Mouse (Mus musculus): ENCODE results near the gene Palm. TPM values are rescaled to one million over a fixed set of nuclear protein-coding genes. Genes with fewer than 3 reads are reported as not detected.

Gene Palm
- polyA plus RNA-seq, 1 experiment from 2014 or later = 132 TPM

DNA sequence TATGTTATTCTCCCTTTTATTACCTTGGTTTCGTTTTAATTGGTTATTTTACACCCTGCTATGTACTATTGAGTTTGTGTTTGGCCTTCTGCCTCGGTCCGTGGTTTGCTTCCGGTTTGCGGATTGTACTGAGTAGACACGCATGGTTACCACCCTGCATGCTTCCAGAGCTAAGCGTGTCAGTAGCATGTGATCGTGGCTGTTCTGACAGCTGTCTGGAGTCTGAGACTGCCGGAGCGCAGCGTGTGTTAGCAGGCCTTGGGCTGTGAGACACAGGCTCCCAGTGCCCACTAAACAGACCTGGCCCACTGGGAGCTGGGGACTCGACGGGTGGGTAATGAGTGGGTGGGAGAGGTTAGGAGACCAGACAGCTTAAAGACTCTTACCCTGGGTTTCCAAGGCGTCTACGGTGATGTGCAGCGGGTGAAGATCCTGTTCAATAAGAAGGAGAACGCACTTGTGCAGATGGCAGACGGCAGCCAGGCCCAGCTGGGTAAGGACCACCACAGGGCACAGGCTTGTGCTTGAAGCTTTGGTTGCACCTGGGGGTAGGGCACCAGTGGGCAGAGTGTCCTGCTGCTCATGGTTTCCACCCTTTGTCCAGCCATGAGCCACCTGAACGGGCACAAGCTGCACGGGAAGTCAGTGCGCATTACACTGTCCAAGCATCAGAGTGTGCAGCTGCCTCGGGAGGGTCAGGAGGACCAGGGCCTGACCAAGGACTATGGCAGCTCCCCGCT is 68.8 kb downstream of the Palm start:
- no peak overlapping the region for H3K4me3 ChIP-seq (ENCODE audit: low read depth, low read length)
- DNase-seq (ENCODE audit: low spot score) (no peak), ATAC-seq (ENCODE audit: low FRiP score) (no peak)
- H3K27ac ChIP-seq (ENCODE audit: low read depth, low read length) = no peak overlapping the region
- WGBS = 92% methylated on average over 23 of the region's 23 CpGs
- H3K27me3 ChIP-seq (ENCODE audit: control insufficient read depth, insufficient read depth, low read length) = no peaks in the 10 kb centered on the region
- H3K9ac ChIP-seq (ENCODE audit: low read depth, low read length) = no peak overlapping the region
- H3K9me3 ChIP-seq (ENCODE audit: control insufficient read depth, low read length) = no peaks in the 10 kb centered on the region
- H3K36me3 ChIP-seq (ENCODE audit: control insufficient read depth, insufficient read depth, low read length) = peaks cover 32% of the 10 kb centered on the region
- no peak overlapping the region for H3K4me2 ChIP-seq (replicated peaks; ENCODE audit: low read depth, low read length)
- peaks cover 12% of the 10 kb centered on the region for H3K4me1 ChIP-seq (replicated peaks; ENCODE audit: control insufficient read depth, insufficient read depth, low read length)

DNA sequence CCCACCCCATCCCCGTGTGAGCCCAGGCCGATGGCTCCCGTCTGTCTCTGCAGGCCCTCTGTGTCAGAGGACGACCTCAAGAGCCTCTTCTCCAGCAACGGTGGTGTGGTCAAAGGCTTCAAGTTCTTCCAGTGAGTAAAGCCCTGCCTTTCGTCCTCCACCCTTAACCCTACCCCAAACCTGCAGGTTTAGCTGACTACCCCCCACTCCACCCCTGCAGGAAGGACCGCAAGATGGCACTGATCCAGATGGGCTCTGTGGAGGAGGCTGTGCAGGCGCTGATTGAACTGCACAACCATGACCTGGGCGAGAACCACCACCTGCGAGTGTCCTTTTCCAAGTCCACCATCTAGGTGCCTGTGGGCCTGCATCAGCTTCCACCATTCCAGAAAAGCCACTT is 69.6 kb downstream of the Palm start:
- Histone ChIP-seq H3K9me3 (ENCODE audit: control insufficient read depth, low read length) (no peaks in the 10 kb centered on the region), H3K4me1 (replicated peaks; ENCODE audit: control insufficient read depth, insufficient read depth, low read length) (peaks cover 6% of the 10 kb centered on the region), H3K4me3 (ENCODE audit: low read depth, low read length) (no peak overlapping the region), H3K9ac (ENCODE audit: low read depth, low read length) (no peak overlapping the region), H3K27ac (ENCODE audit: low read depth, low read length) (no peak overlapping the region), H3K36me3 (ENCODE audit: control insufficient read depth, insufficient read depth, low read length) (peaks cover 31% of the 10 kb centered on the region), H3K27me3 (ENCODE audit: control insufficient read depth, insufficient read depth, low read length) (no peaks in the 10 kb centered on the region), H3K4me2 (replicated peaks; ENCODE audit: low read depth, low read length) (no peak overlapping the region)
- WGBS = 74% methylated on average over 10 of the region's 10 CpGs
- no peak for DNase-seq (ENCODE audit: low spot score)
- no peak for ATAC-seq (ENCODE audit: low FRiP score)

DNA sequence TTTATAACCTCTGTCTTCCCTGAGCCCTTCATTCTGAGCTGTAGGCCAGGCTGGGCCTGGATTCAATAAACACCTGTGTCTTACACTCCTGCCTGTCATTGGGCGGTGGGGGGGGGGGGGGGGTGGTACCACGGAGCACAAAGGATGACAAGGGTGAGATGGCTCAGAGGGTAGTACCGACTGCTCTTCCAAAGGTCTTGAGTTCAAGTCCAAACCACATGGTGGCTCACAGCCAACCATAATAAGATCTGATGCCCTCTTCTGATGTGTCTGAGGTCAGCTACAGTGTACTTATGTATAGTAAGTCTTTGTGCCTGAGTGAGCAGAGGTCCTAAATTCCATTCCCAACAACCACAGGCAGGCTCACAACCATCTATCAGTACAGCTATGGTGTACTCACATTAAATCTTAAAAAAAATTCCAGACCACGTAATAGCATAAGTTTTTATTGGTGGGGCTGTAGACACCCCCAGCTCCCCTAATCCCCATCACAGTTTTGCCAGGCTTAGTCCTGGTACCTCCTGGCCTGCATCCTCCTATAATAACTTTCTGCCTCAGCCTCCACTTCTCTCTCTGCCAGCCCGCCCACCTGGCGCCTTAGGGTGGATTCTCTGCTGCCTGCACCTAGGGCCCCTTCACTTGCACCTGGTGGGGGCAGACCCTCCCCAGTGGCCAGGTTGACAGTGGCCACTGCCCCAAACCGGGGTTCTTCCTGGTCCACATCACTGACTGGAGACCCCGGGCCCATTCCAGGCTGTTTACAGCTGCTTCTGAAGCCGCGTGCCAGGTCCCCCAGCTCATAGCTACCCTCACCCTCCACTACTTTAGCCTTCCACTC is 71.2 kb downstream of the Palm start:
- no peak overlapping the region for H3K4me2 ChIP-seq (replicated peaks; ENCODE audit: low read depth, low read length)
- peaks cover 30% of the 10 kb centered on the region for H3K36me3 ChIP-seq (ENCODE audit: control insufficient read depth, insufficient read depth, low read length)
- H3K27ac ChIP-seq (ENCODE audit: low read depth, low read length) = no peak overlapping the region
- DNase-seq (ENCODE audit: low spot score) (no peak), ATAC-seq (ENCODE audit: low FRiP score) (peak; percentile 21; the same call in 1 of the 2 replicates)
- no peak overlapping the region for H3K4me3 ChIP-seq (ENCODE audit: low read depth, low read length)
- WGBS = 54% methylated on average over 10 of the region's 10 CpGs
- H3K9ac ChIP-seq (ENCODE audit: low read depth, low read length) = no peak overlapping the region
- H3K9me3 ChIP-seq (ENCODE audit: control insufficient read depth, low read length) = no peaks in the 10 kb centered on the region
- H3K27me3 ChIP-seq (ENCODE audit: control insufficient read depth, insufficient read depth, low read length) = no peaks in the 10 kb centered on the region
- no peaks in the 10 kb centered on the region; the same call in 1 of the 2 replicates for H3K4me1 ChIP-seq (replicated peaks; ENCODE audit: control insufficient read depth, insufficient read depth, low read length)

DNA sequence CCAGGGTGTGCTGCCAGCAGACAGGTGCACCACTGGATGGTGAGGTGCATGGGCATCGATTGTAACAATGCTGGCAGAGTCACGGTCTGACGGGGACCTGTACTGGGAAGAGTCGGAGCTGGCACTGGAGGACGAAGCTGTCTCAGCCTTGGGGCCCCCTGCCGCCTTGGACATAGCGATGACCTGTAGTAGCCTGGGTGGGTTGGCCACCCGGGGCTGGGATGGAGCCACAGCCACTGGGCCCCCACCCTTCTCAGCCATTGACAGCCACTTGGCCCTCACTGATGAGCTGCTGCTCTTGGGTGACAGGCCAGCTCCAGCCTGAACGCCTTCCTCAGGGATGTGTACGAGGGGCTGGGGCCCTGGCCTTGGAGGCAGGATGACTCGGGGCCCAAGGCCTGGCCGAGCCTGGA is 71.8 kb downstream of the Palm start:
- Histone ChIP-seq H3K4me2 (replicated peaks; ENCODE audit: low read depth, low read length) (no peak overlapping the region), H3K4me3 (ENCODE audit: low read depth, low read length) (no peak overlapping the region), H3K9me3 (ENCODE audit: control insufficient read depth, low read length) (no peaks in the 10 kb centered on the region), H3K36me3 (ENCODE audit: control insufficient read depth, insufficient read depth, low read length) (peaks cover 24% of the 10 kb centered on the region), H3K9ac (ENCODE audit: low read depth, low read length) (no peak overlapping the region), H3K27ac (ENCODE audit: low read depth, low read length) (no peak overlapping the region), H3K4me1 (replicated peaks; ENCODE audit: control insufficient read depth, insufficient read depth, low read length) (no peaks in the 10 kb centered on the region; the same call in 1 of the 2 replicates), H3K27me3 (ENCODE audit: control insufficient read depth, insufficient read depth, low read length) (no peaks in the 10 kb centered on the region)
- no peak for DNase-seq (ENCODE audit: low spot score)
- peak; percentile 15; the same call in 1 of the 2 replicates for ATAC-seq (ENCODE audit: low FRiP score)
- 78% methylated on average over 12 of the region's 12 CpGs for WGBS

DNA sequence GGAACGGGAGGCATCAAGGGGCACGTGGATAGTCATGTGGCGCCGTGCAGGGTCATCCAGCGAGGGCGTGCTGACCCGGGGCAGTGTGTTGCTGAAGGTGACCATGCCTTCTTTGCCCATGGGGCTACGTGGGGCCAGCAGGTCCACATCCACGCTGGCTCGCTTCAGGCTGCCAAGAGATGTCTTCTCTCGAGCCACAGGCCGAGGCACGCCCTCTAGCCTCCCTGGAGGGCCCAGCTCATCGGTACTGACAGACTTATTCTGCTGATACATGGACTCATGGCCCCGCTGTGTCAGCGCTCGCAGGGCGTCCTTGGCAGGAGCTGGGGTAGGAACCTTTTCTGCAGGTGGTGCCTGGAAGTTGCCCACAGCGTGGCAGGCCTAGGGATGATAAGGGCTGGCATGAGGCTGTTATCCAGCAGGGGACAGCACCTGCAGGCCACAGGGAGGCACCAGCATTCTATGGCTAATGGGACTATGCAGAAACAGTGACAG is 72.5 kb downstream of the Palm start:
- no peaks in the 10 kb centered on the region for H3K27me3 ChIP-seq (ENCODE audit: control insufficient read depth, insufficient read depth, low read length)
- peaks cover 18% of the 10 kb centered on the region for H3K36me3 ChIP-seq (ENCODE audit: control insufficient read depth, insufficient read depth, low read length)
- no peaks in the 10 kb centered on the region for H3K9me3 ChIP-seq (ENCODE audit: control insufficient read depth, low read length)
- DNase-seq (ENCODE audit: low spot score) (no peak), ATAC-seq (ENCODE audit: low FRiP score) (no peak)
- H3K4me3 ChIP-seq (ENCODE audit: low read depth, low read length) = no peak overlapping the region
- no peaks in the 10 kb centered on the region; the same call in 1 of the 2 replicates for H3K4me1 ChIP-seq (replicated peaks; ENCODE audit: control insufficient read depth, insufficient read depth, low read length)
- no peak overlapping the region for H3K27ac ChIP-seq (ENCODE audit: low read depth, low read length)
- no peak overlapping the region for H3K4me2 ChIP-seq (replicated peaks; ENCODE audit: low read depth, low read length)
- H3K9ac ChIP-seq (ENCODE audit: low read depth, low read length) = no peak overlapping the region
- 82% methylated on average over 19 of the region's 19 CpGs for WGBS

DNA sequence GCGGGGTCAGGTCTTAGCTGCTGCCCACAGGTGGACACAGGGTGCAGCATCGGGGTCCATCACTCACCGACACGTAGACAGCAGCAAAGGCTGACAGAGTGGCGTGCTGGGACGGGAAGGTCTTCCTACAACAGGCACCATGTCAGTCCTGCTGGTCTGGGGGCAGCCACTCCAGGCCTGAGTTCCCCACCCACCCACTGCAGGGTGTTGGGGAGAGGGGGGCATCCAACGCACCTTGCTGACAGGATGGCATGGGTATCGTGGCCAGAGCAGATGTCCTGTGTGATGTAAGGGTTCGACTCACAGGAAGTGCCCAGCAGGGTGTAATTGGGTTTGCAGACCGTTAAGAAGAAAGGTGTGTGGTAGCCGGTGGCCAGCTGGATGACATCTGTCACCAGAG is 73.2 kb downstream of the Palm start:
- H3K36me3 ChIP-seq (ENCODE audit: control insufficient read depth, insufficient read depth, low read length) = peaks cover 12% of the 10 kb centered on the region; the same call in 1 of the 2 replicates
- 82% methylated on average over 11 of the region's 11 CpGs for WGBS

More for the DNA sequence above, 73.2 kb downstream of the Palm start:
- Histone ChIP-seq H3K27me3 (ENCODE audit: control insufficient read depth, insufficient read depth, low read length) (no peaks in the 10 kb centered on the region), H3K4me2 (replicated peaks; ENCODE audit: low read depth, low read length) (no peak overlapping the region), H3K9me3 (ENCODE audit: control insufficient read depth, low read length) (no peaks in the 10 kb centered on the region), H3K9ac (ENCODE audit: low read depth, low read length) (no peak overlapping the region), H3K27ac (ENCODE audit: low read depth, low read length) (no peak overlapping the region), H3K4me1 (replicated peaks; ENCODE audit: control insufficient read depth, insufficient read depth, low read length) (no peaks in the 10 kb centered on the region), H3K4me3 (ENCODE audit: low read depth, low read length) (no peak overlapping the region)
- DNase-seq (ENCODE audit: low spot score) (no peak), ATAC-seq (ENCODE audit: low FRiP score) (no peak)

Other genes with a start within 250 kb of the Palm start
- gene Mier2, start 238.4 kb upstream of the Palm start, polyA plus RNA-seq (2014; fragmentation: Nextera tagmentation; extraction: Ambion mirVana) = 35.4 and 37.8 TPM in 2 replicates
- not detected in 2 replicates for gene Theg, start 206.2 kb upstream of the Palm start, polyA plus RNA-seq (2014; fragmentation: Nextera tagmentation; extraction: Ambion mirVana)
- 0.06 and 0.19 TPM in 2 replicates for gene C2cd4c, start 179.5 kb upstream of the Palm start, polyA plus RNA-seq (2014; fragmentation: Nextera tagmentation; extraction: Ambion mirVana)
- 11.7 and 12.4 TPM in 2 replicates for gene Shc2, start 155.7 kb upstream of the Palm start, polyA plus RNA-seq (2014; fragmentation: Nextera tagmentation; extraction: Ambion mirVana)
- not detected in 2 replicates for gene Odf3l2, start 147.8 kb upstream of the Palm start, polyA plus RNA-seq (2014; fragmentation: Nextera tagmentation; extraction: Ambion mirVana)
- 1.1 and 1.6 TPM in 2 replicates for gene Madcam1, start 129.0 kb upstream of the Palm start, polyA plus RNA-seq (2014; fragmentation: Nextera tagmentation; extraction: Ambion mirVana)
- 69.6 and 70.8 TPM in 2 replicates for gene Tpgs1, start 124.2 kb upstream of the Palm start, polyA plus RNA-seq (2014; fragmentation: Nextera tagmentation; extraction: Ambion mirVana)
- gene Cdc34, start 111.4 kb upstream of the Palm start, polyA plus RNA-seq (2014; fragmentation: Nextera tagmentation; extraction: Ambion mirVana) = 153 and 159 TPM in 2 replicates
- gene Gzmm, start 104.6 kb upstream of the Palm start, polyA plus RNA-seq (2014; fragmentation: Nextera tagmentation; extraction: Ambion mirVana) = 0.42 and 0.73 TPM in 2 replicates
- gene Bsg, start 89.1 kb upstream of the Palm start, polyA plus RNA-seq (2014; fragmentation: Nextera tagmentation; extraction: Ambion mirVana) = 595 and 605 TPM in 2 replicates
- gene Hcn2, start 76.9 kb upstream of the Palm start, polyA plus RNA-seq (2014; fragmentation: Nextera tagmentation; extraction: Ambion mirVana) = 0.15 and 0.20 TPM in 2 replicates
- 23.5 and 26.8 TPM in 2 replicates for gene Polrmt, start 47.0 kb upstream of the Palm start, polyA plus RNA-seq (2014; fragmentation: Nextera tagmentation; extraction: Ambion mirVana)
- gene Fgf22, start 38.5 kb upstream of the Palm start, polyA plus RNA-seq (2014; fragmentation: Nextera tagmentation; extraction: Ambion mirVana) = 0.18 and 0.48 TPM in 2 replicates
- gene Rnf126, start 26.6 kb upstream of the Palm start, polyA plus RNA-seq (2014; fragmentation: Nextera tagmentation; extraction: Ambion mirVana) = 79.4 and 80.5 TPM in 2 replicates
- 1.5 TPM in 2 replicates for gene Fstl3, start 16.3 kb upstream of the Palm start, polyA plus RNA-seq (2014; fragmentation: Nextera tagmentation; extraction: Ambion mirVana)
- 0.13 TPM in 1 of 2 replicates, not detected in the other for gene Prss57, start 2.6 kb upstream of the Palm start, polyA plus RNA-seq (2014; fragmentation: Nextera tagmentation; extraction: Ambion mirVana)
- 0.59 and 0.69 TPM in 2 replicates for gene Misp, start 27.4 kb downstream of the Palm start, polyA plus RNA-seq (2014; fragmentation: Nextera tagmentation; extraction: Ambion mirVana)
- 141 and 152 TPM in 2 replicates for gene Ptbp1, start 60.9 kb downstream of the Palm start, polyA plus RNA-seq (2014; fragmentation: Nextera tagmentation; extraction: Ambion mirVana)
- 9.4 and 10.5 TPM in 2 replicates for gene Prtn3, start 80.9 kb downstream of the Palm start, polyA plus RNA-seq (2014; fragmentation: Nextera tagmentation; extraction: Ambion mirVana)
- 129 and 150 TPM in 2 replicates for gene Plppr3, start 81.1 kb downstream of the Palm start, polyA plus RNA-seq (2014; fragmentation: Nextera tagmentation; extraction: Ambion mirVana)
- gene Elane, start 92.7 kb downstream of the Palm start, polyA plus RNA-seq (2014; fragmentation: Nextera tagmentation; extraction: Ambion mirVana) = 0.67 TPM in 1 of 2 replicates, not detected in the other
- gene Cfd, start 97.3 kb downstream of the Palm start, polyA plus RNA-seq (2014; fragmentation: Nextera tagmentation; extraction: Ambion mirVana) = not detected in 2 replicates
- gene Med16, start 115.4 kb downstream of the Palm start, polyA plus RNA-seq (2014; fragmentation: Nextera tagmentation; extraction: Ambion mirVana) = 33.7 and 41.8 TPM in 2 replicates
- gene Gm26602, start 117.3 kb downstream of the Palm start, polyA plus RNA-seq (2014; fragmentation: Nextera tagmentation; extraction: Ambion mirVana) = 23.6 and 25.3 TPM in 2 replicates
- gene Kiss1r, start 123.4 kb downstream of the Palm start, polyA plus RNA-seq (2014; fragmentation: Nextera tagmentation; extraction: Ambion mirVana) = 0.26 and 0.36 TPM in 2 replicates
- 131 and 139 TPM in 2 replicates for gene R3hdm4, start 127.6 kb downstream of the Palm start, polyA plus RNA-seq (2014; fragmentation: Nextera tagmentation; extraction: Ambion mirVana)
- gene Arid3a, start 133.5 kb downstream of the Palm start, polyA plus RNA-seq (2014; fragmentation: Nextera tagmentation; extraction: Ambion mirVana) = 4.9 and 9.0 TPM in 2 replicates
- gene Wdr18, start 166.6 kb downstream of the Palm start, polyA plus RNA-seq (2014; fragmentation: Nextera tagmentation; extraction: Ambion mirVana) = 94.7 and 102 TPM in 2 replicates
- gene Grin3b, start 177.1 kb downstream of the Palm start, polyA plus RNA-seq (2014; fragmentation: Nextera tagmentation; extraction: Ambion mirVana) = 0.29 and 0.49 TPM in 2 replicates
- 14.6 and 16.1 TPM in 2 replicates for gene Tmem259, start 190.8 kb downstream of the Palm start, polyA plus RNA-seq (2014; fragmentation: Nextera tagmentation; extraction: Ambion mirVana)
- 180 and 221 TPM in 2 replicates for gene Cnn2, start 195.0 kb downstream of the Palm start, polyA plus RNA-seq (2014; fragmentation: Nextera tagmentation; extraction: Ambion mirVana)
- 2.6 TPM in 2 replicates for gene Abca7, start 202.9 kb downstream of the Palm start, polyA plus RNA-seq (2014; fragmentation: Nextera tagmentation; extraction: Ambion mirVana)
- 4.1 and 4.3 TPM in 2 replicates for gene Arhgap45, start 223.1 kb downstream of the Palm start, polyA plus RNA-seq (2014; fragmentation: Nextera tagmentation; extraction: Ambion mirVana)
- 215 and 222 TPM in 2 replicates for gene Polr2e, start 246.2 kb downstream of the Palm start, polyA plus RNA-seq (2014; fragmentation: Nextera tagmentation; extraction: Ambion mirVana)